Comparison of ENCODE assay signal across 16 mouse cellular contexts in genomic region chr19:45595481-45595880, GRCm38 (mm10).
"Had no signal": no experiment of that assay in that cellular context is flagged by ENCODE, and none has a peak within 500 bp of the region (broad histone marks: within the 10 kb centered on the region; RNA-seq: fewer than 3 reads in every experiment).

No protein-coding gene starts in this region.

- H3K4me3 ChIP-seq: embryonic facial prominence, embryonic 10.5 days; embryonic facial prominence, embryonic 12.5 days; embryonic facial prominence, embryonic 13.5 days; embryonic facial prominence, embryonic 15.5 days; erythroblast, embryonic 14.5 days; forebrain, embryonic 10.5 days; forebrain, embryonic 12.5 days; forebrain, embryonic 13.5 days; forebrain, embryonic 15.5 days; gastrocnemius, adult 2 months; heart, adult 2 months had no signal

- H3K9me3 ChIP-seq: embryonic facial prominence, embryonic 10.5 days; embryonic facial prominence, embryonic 12.5 days; embryonic facial prominence, embryonic 13.5 days; embryonic facial prominence, embryonic 15.5 days; forebrain, embryonic 10.5 days; forebrain, embryonic 12.5 days; forebrain, embryonic 13.5 days; forebrain, embryonic 15.5 days had no signal

- H3K27me3 ChIP-seq: embryonic facial prominence, embryonic 13.5 days; embryonic facial prominence, embryonic 15.5 days had no signal

- H3K9ac ChIP-seq: embryonic facial prominence, embryonic 12.5 days; embryonic facial prominence, embryonic 13.5 days; embryonic facial prominence, embryonic 15.5 days; forebrain, embryonic 12.5 days; forebrain, embryonic 13.5 days; forebrain, embryonic 15.5 days; forebrain, postnatal 0 days had no signal

- DNase-seq: cerebellum, adult 8-10 months; cerebellum, adult 9-10 months; cerebellum, adult 9-11 months; cerebellum, postnatal 36 days had no signal

- H3K4me2 ChIP-seq: embryonic facial prominence, embryonic 12.5 days; embryonic facial prominence, embryonic 13.5 days; embryonic facial prominence, embryonic 15.5 days; forebrain, embryonic 12.5 days; forebrain, embryonic 13.5 days; forebrain, embryonic 15.5 days had no signal

- H3K27ac ChIP-seq: embryonic facial prominence, embryonic 10.5 days; embryonic facial prominence, embryonic 12.5 days; embryonic facial prominence, embryonic 13.5 days; embryonic facial prominence, embryonic 15.5 days; forebrain, embryonic 10.5 days; forebrain, embryonic 12.5 days; forebrain, embryonic 13.5 days; forebrain, embryonic 15.5 days; gastrocnemius, adult 2 months; heart, adult 2 months had no signal

- H3K36me3 ChIP-seq: embryonic facial prominence, embryonic 12.5 days; embryonic facial prominence, embryonic 15.5 days; forebrain, embryonic 10.5 days; forebrain, embryonic 12.5 days; forebrain, embryonic 15.5 days had no signal

- H3K4me1 ChIP-seq: embryonic facial prominence, embryonic 13.5 days had no signal
